Mouse (Mus musculus): Measurements from ENCODE around the gene Zbtb8os. TPM values are rescaled to one million over a fixed set of nuclear protein-coding genes. Genes with fewer than 3 reads are reported as not detected.
A peak's percentile ranks its signal among the peaks of the same experiment; 100 is the strongest.

The Zbtb8os gene
- total and polyA plus RNA-seq, 2 experiments from 2014 or later = 5.7 to 23.5 TPM

- DNase-seq (ENCODE audit: low spot score) = no peak
- Histone ChIP-seq H3K4me2 (ENCODE audit: low read depth, low read length) (no peak overlapping the region), H3K4me1 (ENCODE audit: insufficient read depth, low read length) (no peaks in the 10 kb centered on the region), H3K27me3 (ENCODE audit: insufficient read depth, low read length) (no peaks in the 10 kb centered on the region), H3K36me3 (ENCODE audit: insufficient read depth, low read length) (peaks cover 22% of the 10 kb centered on the region; the same call in 1 of the 2 replicates), H3K9ac (replicated peaks; ENCODE audit: low read length) (no peak overlapping the region), H3K4me3 (ENCODE audit: low read length) (no peak overlapping the region), H3K27ac (no peak overlapping the region), H3K9me3 (ENCODE audit: low read length) (no peaks in the 10 kb centered on the region)
- ATAC-seq = no peak
- TF ChIP-seq CTCF (IDR thresholded peaks at IDR 0.05; ENCODE audit: low read depth) = no peak
- 78% methylated on average over 5 of the region's 5 CpGs for WGBS
Observed at GRCm38 (mm10) chr4:129362771-129363170, 27.3 kb downstream of the Zbtb8os start.

- no peak overlapping the region for H3K9ac ChIP-seq (replicated peaks; ENCODE audit: low read length)
- no peak overlapping the region for H3K4me2 ChIP-seq (ENCODE audit: low read depth, low read length)
- H3K27ac ChIP-seq = no peak overlapping the region
- 85% methylated on average over 9 of the region's 9 CpGs for WGBS
- H3K4me1 ChIP-seq (ENCODE audit: insufficient read depth, low read length) = no peaks in the 10 kb centered on the region
- H3K36me3 ChIP-seq (ENCODE audit: insufficient read depth, low read length) = peaks cover 15% of the 10 kb centered on the region; the same call in 1 of the 2 replicates
- H3K27me3 ChIP-seq (ENCODE audit: insufficient read depth, low read length) = no peaks in the 10 kb centered on the region
- no peak for ATAC-seq
- H3K9me3 ChIP-seq (ENCODE audit: low read length) = no peaks in the 10 kb centered on the region
- DNase-seq (ENCODE audit: low spot score) = no peak
- no peak overlapping the region for H3K4me3 ChIP-seq (ENCODE audit: low read length)
- no peak for TF ChIP-seq CTCF (IDR thresholded peaks at IDR 0.05; ENCODE audit: low read depth)
Observed at GRCm38 (mm10) chr4:129363463-129363862, 28.0 kb downstream of the Zbtb8os start.

DNA sequence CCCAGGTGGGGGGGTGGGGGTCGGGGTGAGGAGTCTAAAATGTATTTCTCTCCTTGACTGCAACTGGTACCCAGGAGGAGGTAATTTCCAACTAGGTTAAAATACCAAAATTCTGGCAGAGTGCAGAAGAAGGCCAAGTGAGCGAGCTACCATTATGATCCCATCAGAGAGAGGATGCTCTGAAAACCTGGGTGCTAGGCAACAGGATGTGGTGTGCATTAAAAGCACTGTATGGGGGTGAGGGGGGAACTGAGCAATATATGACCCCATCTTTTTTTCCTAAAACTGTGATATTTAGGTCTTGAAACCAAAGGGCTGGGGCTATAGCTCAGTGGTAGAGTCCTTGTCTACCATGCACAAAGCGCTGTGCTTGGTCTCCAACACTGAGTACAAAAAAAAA is 28.9 kb downstream of the Zbtb8os start:
- Histone ChIP-seq H3K27me3 (ENCODE audit: insufficient read depth, low read length) (no peaks in the 10 kb centered on the region), H3K4me1 (ENCODE audit: insufficient read depth, low read length) (no peaks in the 10 kb centered on the region), H3K36me3 (ENCODE audit: insufficient read depth, low read length) (peaks cover 12% of the 10 kb centered on the region; the same call in 1 of the 2 replicates), H3K4me3 (ENCODE audit: low read length) (no peak overlapping the region), H3K9ac (replicated peaks; ENCODE audit: low read length) (no peak overlapping the region), H3K4me2 (ENCODE audit: low read depth, low read length) (no peak overlapping the region), H3K9me3 (ENCODE audit: low read length) (no peaks in the 10 kb centered on the region), H3K27ac (no peak overlapping the region)
- WGBS = 87% methylated on average over 3 of the region's 3 CpGs
- no peak for DNase-seq (ENCODE audit: low spot score)
- no peak for TF ChIP-seq CTCF (IDR thresholded peaks at IDR 0.05; ENCODE audit: low read depth)
- ATAC-seq = no peak

DNA sequence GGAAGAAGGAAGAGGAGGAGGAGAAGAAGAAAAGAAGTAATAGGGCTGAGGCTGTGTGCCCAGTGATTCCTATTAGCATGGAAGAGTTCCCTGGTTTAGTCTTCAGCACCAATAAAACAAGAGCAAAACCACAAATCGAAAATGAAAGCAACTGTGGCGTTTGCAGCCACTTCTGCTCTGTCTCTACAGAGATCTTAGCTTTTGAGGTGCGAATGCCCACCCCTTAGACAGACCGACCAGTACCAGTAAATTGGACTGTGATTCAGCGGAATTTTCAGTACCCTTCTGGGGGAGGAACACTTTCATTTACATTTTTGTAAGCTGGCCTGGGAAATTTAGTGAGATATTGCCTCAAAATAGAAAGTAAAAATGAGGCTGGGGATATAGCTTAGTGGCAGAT is 29.7 kb downstream of the Zbtb8os start:
- H3K4me2 ChIP-seq (ENCODE audit: low read depth, low read length) = no peak overlapping the region
- no peaks in the 10 kb centered on the region for H3K4me1 ChIP-seq (ENCODE audit: insufficient read depth, low read length)
- no peak overlapping the region for H3K27ac ChIP-seq
- peaks cover 6% of the 10 kb centered on the region; the same call in 1 of the 2 replicates for H3K36me3 ChIP-seq (ENCODE audit: insufficient read depth, low read length)
- no peak overlapping the region for H3K9ac ChIP-seq (replicated peaks; ENCODE audit: low read length)
- 90% methylated on average over 5 of the region's 5 CpGs for WGBS
- DNase-seq (ENCODE audit: low spot score) (no peak), ATAC-seq (no peak)
- no peaks in the 10 kb centered on the region for H3K27me3 ChIP-seq (ENCODE audit: insufficient read depth, low read length)
- no peak overlapping the region for H3K4me3 ChIP-seq (ENCODE audit: low read length)
- H3K9me3 ChIP-seq (ENCODE audit: low read length) = no peaks in the 10 kb centered on the region
- no peak for TF ChIP-seq CTCF (IDR thresholded peaks at IDR 0.05; ENCODE audit: low read depth)

GRCm38 (mm10) chr4:129371391-129371790 is 35.9 kb downstream of the Zbtb8os start:
- Histone ChIP-seq H3K9me3 (ENCODE audit: low read length) (no peaks in the 10 kb centered on the region), H3K36me3 (ENCODE audit: insufficient read depth, low read length) (peaks cover 6% of the 10 kb centered on the region; the same call in 1 of the 2 replicates), H3K4me3 (ENCODE audit: low read length) (no peak overlapping the region), H3K27ac (no peak overlapping the region), H3K27me3 (ENCODE audit: insufficient read depth, low read length) (no peaks in the 10 kb centered on the region), H3K4me2 (ENCODE audit: low read depth, low read length) (no peak overlapping the region), H3K9ac (replicated peaks; ENCODE audit: low read length) (no peak overlapping the region), H3K4me1 (ENCODE audit: insufficient read depth, low read length) (no peaks in the 10 kb centered on the region)
- 94% methylated on average over 3 of the region's 3 CpGs for WGBS
- 0 out of 2 replicates have a peak, but pooled peaks have one; percentile 12 for TF ChIP-seq CTCF (IDR thresholded peaks at IDR 0.05; ENCODE audit: low read depth)
- no peak for DNase-seq (ENCODE audit: low spot score)
- no peak for ATAC-seq

GRCm38 (mm10) chr4:129373202-129373976 is 37.9 kb downstream of the Zbtb8os start:
- 49% methylated on average over 8 of the region's 8 CpGs for WGBS
- no peaks in the 10 kb centered on the region for H3K27me3 ChIP-seq (ENCODE audit: insufficient read depth, low read length)
- no peak for TF ChIP-seq CTCF (IDR thresholded peaks at IDR 0.05; ENCODE audit: low read depth)
- no peak overlapping the region for H3K4me3 ChIP-seq (ENCODE audit: low read length)
- no peak for DNase-seq (ENCODE audit: low spot score)
- H3K9ac ChIP-seq (replicated peaks; ENCODE audit: low read length) = no peak overlapping the region
- H3K36me3 ChIP-seq (ENCODE audit: insufficient read depth, low read length) = no peaks in the 10 kb centered on the region
- H3K27ac ChIP-seq = no peak overlapping the region
- H3K4me2 ChIP-seq (ENCODE audit: low read depth, low read length) = no peak overlapping the region
- H3K9me3 ChIP-seq (ENCODE audit: low read length) = no peaks in the 10 kb centered on the region
- H3K4me1 ChIP-seq (ENCODE audit: insufficient read depth, low read length) = no peaks in the 10 kb centered on the region
- no peak for ATAC-seq

DNA sequence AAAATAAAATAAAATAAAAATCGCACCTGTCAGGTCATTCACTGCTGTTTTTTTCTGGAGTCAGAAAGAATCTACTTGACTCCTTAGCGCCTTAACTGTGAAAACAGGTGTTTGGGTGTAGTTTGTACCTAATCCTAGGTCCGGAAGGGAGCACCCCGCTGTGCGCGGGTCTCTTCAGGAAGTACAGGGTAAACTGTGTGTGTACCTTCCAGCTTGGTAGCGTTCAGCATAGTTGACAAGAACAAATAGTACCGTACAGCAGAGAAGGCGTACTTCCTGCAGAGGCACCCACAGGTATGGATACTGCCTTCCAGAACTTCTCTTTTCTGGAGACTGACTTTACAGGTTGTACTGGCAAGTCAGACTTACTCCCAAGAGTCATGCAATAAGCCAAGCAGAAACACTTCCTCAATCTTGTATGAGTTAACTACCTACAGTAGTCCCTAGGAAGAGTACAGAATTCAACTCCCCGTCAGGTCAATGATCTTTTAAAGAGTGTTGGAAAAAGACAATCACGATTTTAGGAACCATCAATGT is 38.8 kb downstream of the Zbtb8os start:
- no peak overlapping the region for H3K27ac ChIP-seq
- ATAC-seq (no peak), DNase-seq (ENCODE audit: low spot score) (no peak)
- H3K9ac ChIP-seq (replicated peaks; ENCODE audit: low read length) = no peak overlapping the region
- WGBS = 52% methylated on average over 11 of the region's 11 CpGs
- no peaks in the 10 kb centered on the region for H3K36me3 ChIP-seq (ENCODE audit: insufficient read depth, low read length)
- H3K4me2 ChIP-seq (ENCODE audit: low read depth, low read length) = no peak overlapping the region
- no peaks in the 10 kb centered on the region for H3K9me3 ChIP-seq (ENCODE audit: low read length)
- TF ChIP-seq CTCF (IDR thresholded peaks at IDR 0.05; ENCODE audit: low read depth) = no peak
- H3K27me3 ChIP-seq (ENCODE audit: insufficient read depth, low read length) = no peaks in the 10 kb centered on the region
- no peak overlapping the region for H3K4me3 ChIP-seq (ENCODE audit: low read length)
- H3K4me1 ChIP-seq (ENCODE audit: insufficient read depth, low read length) = no peaks in the 10 kb centered on the region

Measured in hindbrain, postnatal 0 days (tissue).